Mouse (Mus musculus) cerebellum, adult 8-10 months (tissue): ENCODE results near the gene Cst13.
"Not testable (repeated sequence)": the region's sequence is repeated elsewhere in the genome, so short reads cannot be mapped to it uniquely, and the experiment has no call there.

Experiments
- DNase-seq: peaks from one replicate; pipeline ENCODE4 v3.0.0; 2022

The Cst13 gene

DNA sequence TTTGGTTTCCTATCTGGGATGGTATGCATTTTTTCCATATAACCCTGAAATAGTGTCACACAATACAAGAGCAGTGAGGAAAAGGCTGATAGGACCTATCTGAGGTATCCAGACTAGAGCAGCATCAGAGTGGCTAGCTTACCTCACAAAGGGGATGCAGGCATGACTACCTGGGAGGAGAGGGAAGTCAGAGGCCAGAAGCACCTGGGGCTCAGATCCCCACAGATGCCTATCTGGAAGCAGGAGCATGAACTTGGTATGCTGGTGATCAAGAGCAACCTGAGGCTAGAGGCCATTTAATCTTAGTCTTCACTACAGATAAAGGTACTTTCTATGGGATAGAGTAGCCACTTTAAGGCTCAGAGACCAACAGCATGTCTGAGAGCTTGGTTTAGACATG, at the start of gene Cst13:
Gene Cst13, plus strand, starts transcription at position 173 of the 400 bp plus-strand sequence.
- DNase-seq: no peak

DNA sequence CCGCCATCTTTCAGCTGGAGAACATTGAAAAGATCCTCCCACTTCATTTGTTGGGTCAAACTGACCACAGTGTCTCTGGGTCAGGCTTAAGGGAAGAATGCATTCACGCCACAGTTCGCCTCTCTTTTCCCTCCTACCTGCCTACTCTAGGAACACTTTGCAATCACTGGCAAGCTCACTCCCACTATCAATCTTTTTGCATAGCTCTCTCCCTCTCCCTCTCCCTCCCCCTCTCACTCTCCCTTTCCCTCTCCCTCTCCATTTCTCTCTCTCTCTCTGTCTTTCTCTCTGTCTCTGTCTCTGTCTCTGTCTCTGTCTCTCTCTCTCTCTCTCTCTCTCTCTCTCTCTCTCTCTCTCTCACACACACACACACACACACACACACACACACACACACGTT, 48.5 kb upstream of the Cst13 start, which contains the start of gene Cst11:
Gene Cst11, minus strand, starts transcription at position 101 of the 400 bp plus-strand sequence.
- not testable (repeated sequence) for DNase-seq

DNA sequence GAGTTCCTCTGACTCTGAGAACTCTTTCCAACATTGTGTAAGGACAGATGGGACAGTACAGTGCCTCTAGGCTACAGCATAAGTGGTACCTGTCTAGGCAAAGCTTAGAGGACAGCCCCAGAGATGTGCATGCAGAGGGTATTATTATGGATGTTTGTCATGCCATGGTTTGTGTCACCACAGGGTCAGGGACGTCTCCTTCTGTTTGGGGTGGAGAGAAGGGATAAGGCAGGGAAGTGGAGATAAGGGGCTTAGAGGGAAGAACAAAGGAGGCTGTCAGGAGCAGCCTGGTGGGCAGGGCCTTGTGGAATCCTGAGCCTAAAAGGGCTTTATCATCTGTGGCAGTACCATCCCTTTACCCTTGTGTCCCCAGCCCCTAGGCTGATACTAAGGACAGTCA, 38.2 kb upstream of the Cst13 start, which contains the start of gene 8030411F24Rik:
Gene 8030411F24Rik, plus strand, starts transcription at position 301 of the 400 bp plus-strand sequence.
- no peak for DNase-seq

DNA sequence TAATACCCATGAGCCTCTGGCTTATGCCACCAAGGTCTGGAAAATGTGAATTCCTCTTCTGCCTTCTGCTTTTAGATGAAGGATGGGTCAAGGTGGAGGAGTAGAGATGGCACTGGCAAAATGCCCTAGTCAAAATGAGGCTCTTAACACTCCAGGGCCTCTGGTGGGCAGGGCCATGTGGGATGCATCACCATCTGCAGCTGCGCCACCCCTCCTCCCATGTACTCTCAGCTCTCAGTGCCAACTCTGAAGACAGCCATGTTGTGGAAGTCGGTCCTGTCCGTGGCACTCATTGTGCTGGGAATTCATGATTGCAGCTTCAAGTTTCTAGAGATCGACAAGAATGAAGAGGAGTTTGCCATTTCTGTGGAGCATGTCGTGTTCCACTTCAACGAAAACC, 30.7 kb upstream of the Cst13 start, which contains the start of gene Cst12:
Gene Cst12, plus strand, starts transcription at position 220 of the 400 bp plus-strand sequence.
- no peak for DNase-seq

DNA sequence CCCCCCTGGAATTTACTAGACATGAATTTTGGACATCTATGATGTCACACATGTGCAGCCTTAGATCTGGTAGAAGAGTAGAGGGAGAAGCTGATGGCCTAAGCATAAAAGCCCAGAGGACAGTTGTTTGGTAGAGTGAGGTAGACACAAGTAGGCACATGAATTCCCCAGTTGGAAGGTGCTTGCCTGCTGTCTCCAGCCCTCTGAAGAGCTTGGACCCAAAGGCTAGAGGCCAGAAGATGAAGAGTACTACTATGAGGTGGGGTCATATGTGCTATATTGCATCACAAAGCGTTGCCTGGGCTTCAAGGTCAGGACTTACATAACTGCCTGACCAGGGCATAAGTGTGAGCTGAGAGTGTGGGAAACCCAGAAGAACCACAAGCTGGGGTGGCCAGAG, 21.4 kb upstream of the Cst13 start, which contains the start of gene Cst8:
Gene Cst8, plus strand, starts transcription at position 301 of the 400 bp plus-strand sequence.
- no peak for DNase-seq

DNA sequence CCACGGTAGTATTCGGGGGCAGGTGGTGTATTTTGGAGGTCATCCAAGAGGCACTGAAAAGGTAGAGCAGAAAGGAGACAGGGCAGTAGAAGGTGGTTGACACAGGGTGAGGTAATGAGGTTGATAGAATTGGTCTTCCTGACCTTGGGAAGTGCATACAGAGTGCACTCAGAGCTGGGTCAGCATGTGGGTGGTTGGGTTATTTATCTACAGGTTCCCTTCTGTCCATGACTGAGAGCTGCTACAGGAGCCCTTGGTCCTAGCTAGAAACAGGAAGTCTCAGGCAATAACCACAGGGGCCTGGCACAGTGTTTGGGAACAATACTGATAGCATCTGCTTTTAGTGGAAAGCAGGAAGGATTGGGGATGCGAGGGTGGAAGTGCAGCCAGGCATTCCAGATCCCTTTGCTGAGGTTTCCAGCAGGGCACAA, 18.4 kb upstream of the Cst13 start:
- DNase-seq: peak; percentile 71

DNA sequence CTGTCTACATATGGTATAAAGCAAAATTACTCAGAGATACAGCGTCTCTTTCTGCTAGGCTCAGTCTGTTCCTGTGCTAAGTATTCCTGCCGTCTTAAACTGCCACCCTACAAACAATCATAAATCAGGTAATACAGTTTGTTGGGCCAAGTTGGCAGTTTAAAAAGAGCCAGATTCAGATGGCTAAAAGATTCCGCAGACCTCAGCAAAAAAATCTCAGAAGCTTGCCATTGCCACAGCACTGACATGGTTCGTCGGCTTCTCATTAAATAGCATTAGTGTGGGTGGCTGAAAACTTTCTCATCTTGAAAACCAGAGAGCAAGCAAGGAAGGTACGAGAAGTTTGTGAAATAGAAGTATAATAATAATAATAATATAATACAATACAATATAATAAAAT, 13.2 kb upstream of the Cst13 start:
- no peak for DNase-seq

DNA sequence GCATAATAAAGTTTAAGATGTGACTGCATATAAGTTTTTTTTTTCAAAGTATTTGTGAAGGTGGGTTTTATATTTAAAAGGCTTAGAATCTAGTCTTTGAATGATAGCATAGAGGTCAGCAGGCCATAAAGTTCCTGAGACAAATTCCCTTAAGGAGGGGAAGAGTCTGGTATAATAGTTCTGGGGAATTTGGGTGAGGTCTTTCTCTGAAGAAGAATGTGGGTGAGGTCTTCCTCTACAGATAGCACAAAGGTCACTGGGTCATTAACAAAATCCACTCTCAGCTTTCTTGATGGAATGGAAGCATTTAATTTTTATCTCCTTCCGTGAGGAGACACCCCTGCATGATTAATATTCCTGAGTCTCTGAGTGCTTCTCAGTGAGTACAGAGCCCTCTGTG, 6.1 kb downstream of the Cst13 start:
- no peak for DNase-seq

DNA sequence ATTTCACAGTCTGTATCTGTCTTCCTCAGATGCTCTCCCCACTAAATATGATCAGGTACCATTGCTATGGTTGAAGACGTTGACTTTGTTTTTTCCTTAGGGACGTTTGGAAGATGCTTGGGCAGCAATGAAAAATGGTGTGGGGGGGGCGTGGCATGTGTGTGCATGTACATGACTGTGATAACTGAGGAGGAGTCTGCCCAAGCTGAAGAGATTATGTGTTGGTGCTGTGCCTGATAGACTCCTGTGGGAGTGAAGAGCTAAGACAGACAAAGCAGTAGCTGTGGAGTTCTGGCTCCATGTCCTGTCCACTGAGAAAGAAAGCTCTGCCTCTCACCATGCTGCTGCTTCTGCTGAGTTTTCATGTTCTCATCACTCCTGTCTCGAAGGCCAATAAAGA, 15.0 kb downstream of the Cst13 start, which contains the start of gene Cst9:
Gene Cst9, plus strand, starts transcription at position 236 of the 400 bp plus-strand sequence.
- no peak for DNase-seq

DNA sequence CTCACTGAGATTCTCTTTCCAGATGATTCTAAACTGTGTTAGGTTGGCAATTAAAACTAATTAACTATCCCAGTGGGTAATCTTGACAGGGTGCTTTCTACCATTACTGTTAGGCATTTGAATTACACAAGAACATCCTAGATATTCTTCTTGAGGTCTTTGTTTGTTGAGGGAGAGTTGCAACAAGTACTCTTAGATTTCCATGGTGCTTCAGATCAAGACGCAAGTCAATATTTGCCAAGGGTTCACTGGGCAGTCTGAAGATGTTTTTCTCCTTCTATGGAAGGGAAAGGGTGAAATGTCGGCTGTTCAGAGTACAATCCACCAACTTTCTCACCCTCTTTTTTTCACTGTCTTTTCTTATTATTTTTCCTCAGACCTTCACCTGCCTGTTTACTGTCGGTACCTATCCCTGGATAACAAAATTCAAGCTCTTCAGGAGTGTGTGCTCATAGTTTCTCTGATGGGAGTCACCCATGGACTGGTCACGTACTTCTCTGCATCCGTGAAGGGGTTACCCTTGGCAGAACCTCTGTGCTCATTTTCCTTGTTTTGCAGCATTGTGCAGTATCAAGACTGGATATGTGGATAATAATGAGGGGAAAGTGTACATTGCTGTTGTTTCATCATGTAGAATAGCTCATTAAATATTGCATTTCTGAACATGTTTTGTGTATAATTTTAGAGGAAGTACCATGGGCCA, 18.3 kb downstream of the Cst13 start:
- no peak for DNase-seq

DNA sequence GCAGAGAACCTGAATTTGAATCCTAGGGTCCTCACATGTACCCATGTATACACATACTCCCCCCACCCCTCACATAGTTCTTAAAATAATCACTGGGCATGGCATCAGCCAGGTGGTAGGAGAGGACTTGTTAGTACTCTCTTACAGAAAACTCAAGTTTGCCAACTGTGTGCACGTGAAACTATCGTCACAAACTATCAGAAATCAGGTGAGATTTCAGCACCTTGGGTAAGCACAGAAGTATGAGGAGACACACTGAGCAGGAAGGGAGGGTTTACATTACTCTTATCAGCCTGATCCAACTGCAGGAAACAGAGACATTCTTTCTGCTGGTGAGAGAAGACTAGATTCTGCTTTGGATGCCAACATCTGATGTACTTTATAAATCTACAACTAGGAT, 19.3 kb downstream of the Cst13 start:
- no peak for DNase-seq

DNA sequence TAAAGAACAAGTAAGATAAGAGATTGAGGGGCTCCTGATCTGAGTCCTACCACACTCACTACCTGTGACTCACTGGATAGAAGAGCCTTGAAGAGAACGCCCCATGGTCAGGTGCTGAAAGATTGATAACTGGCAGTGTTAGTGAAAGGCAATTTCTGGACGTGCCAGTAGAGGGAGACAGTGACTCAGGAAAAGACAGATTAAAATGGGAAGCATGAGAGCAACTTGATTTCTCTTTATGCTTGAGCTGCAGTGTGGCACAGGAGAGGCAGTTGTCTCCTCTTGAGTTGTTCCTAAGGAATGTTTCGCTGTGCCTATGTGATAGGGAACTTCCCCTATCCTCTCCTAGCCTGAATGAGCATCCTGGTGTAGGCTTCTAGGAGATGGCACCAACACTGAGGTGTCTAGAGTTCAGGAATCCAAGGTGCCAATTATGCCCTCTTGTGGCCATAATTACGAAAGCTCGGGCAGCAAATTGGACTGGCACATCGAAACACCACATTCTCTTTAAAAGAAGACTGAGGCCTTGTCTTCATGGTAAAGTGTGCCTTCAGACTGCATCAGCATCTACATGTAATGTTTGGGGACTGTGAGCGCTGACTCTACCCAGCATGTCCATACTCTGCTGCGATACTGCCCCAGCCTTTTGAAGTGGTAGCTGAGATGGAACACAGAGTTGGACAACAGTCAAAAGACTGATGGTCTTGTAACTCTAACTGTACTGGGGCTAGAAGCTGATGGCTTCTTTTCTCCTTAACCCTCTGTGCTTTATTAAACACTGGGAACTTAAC, 31.4 kb downstream of the Cst13 start:
- peak; percentile 76 for DNase-seq

DNA sequence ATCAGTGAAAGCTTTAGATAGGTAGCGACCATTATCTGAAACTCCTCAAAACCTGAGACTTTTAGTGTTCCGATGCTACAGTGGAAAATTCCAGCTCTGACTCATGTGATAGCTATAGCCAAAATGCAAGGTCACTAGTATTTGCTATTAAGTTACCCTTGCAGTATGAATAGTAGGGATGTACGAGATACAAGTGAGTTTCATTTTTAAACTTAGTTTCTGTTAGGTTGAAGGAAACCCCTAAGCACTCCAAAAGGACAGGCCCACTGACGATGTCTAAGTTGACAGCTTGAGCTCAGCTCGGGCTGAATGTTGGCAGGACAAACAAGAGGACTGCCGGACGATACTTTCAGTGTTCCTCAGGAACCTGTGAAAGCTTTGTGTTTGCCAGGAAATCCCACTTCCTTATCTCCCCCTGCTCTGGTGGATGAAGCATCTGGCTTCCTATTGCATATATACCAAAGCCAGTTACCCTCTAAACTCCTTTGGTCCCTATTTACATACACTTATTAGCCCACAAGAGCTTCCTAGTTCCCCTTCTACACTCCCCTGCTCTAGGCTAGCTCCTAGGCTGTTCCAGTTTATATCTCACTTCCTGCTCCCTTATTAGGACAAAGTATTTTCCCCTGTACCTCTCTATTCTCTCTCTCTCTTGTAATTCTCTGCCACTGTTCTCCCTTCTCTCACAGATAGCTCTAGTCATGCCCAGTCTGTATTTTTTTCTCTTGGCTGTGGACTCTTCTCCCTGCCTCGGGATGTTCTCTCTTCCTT, 36.9 kb downstream of the Cst13 start:
- no peak for DNase-seq

DNA sequence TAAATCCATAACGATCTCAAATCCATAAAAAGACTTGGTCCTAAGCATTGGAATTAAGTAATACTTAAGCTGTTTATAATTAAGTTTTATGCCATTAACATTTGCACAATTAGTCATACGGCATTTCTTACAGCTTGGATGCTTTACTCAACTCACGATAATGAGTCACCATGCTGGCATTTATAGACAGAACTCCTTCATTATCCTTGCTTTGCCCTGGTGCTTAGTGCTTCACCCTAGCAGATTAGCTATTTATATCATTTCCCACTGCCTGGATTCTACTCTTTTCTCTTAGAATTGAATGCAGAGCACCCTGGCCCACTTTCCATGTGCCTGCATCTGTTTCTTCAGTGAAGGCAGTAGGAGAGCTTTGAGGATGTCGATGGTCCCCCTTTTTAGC, 37.6 kb downstream of the Cst13 start:
- no peak for DNase-seq

DNA sequence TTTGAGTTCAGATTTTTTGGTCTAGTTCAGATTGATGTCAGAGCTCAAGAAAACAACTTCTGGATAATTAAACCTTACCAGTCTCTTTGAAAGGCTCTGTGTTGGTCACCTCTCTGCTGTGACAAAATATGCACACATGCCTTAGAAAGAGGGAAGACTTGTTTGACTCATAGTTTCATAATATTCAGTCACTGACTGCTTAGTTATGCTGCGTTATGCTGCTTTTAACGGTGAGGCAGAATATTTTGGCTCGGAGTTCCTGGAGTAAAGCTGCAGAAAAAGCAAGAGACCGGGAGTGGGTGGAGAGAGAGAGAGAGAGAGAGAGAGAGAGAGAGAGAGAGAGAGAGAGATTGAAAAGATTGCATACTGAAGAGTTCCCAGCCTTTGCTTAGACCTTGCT, 41.1 kb downstream of the Cst13 start:
- no peak for DNase-seq

DNA sequence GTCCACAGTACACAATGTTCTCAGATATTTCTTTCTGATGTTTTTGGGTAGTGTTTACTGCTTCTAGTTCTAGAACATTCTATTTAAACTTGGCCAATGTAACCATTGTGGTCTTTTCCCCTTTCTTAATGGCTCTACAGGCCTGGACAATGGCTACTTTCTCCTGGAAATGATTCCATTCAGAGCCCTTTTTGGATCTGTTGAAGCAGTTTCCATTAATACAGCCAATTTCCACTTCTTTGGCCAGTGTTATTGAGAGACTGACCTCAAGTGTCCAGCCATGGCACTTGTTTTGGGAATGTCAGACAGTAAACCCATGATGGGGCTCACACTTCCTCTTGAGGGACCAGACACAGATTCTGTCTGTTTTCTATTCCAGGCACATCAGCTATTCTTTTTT, 41.8 kb downstream of the Cst13 start:
- DNase-seq: no peak

DNA sequence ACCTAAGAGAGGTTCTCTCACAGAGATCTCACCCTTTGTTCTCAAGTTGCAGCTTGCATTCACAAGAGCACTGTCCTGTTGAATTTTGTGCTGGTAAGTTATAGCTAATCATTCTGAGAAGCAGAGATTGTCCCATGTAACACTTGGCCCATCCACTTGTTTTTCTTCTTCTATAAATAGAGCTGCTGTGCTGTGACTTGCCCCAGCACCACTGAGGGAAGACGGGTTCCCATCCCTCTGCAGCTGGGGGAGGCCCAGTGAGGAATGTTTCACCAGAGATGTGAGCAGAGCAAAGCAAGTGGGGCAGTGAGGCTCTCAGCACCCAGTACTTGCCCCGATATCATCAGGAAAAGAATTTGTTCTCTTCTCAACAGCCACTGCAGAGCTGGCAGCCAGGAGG, 45.1 kb downstream of the Cst13 start, which contains the start of gene 9230104L09Rik:
Gene 9230104L09Rik, minus strand, starts transcription at position 73 of the 400 bp plus-strand sequence.
- no peak for DNase-seq

DNA sequence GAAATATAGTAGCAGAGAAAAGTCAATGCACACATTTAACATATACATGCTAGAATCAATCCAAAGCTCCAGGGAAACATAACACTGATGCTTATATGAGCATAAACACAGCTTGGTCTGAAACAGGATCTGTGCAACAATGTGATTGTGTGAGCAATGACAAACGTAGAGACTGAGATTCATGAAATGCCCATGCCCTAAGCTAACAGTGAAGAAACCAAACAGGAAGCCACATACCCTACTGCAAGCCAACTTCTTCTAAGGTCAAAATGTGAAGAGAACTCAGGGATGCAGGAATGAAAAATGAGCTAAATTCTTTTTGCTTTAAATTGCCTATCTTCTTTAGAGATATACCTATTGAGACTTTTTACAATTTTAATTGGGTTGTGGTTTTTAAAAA, 49.1 kb downstream of the Cst13 start:
- DNase-seq: no peak

DNA sequence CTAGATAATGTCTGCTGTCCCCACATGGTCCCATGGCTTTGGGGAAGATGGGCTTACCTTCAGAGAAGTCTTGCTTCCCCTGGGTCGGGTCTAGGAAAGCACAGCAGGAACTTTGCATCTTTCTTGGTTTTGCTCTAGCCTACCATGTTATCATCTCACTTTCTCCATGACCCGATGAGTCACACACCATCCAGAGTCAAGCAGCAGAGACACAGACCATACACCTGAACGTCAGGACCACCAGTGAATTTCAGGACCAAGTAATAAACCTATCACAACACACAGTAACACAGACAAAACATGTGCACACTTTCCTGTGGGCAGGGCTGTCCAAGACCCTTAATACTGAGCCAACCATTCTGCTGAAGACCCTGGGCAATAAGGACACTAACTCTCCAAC, 50.6 kb downstream of the Cst13 start:
- no peak for DNase-seq

DNA sequence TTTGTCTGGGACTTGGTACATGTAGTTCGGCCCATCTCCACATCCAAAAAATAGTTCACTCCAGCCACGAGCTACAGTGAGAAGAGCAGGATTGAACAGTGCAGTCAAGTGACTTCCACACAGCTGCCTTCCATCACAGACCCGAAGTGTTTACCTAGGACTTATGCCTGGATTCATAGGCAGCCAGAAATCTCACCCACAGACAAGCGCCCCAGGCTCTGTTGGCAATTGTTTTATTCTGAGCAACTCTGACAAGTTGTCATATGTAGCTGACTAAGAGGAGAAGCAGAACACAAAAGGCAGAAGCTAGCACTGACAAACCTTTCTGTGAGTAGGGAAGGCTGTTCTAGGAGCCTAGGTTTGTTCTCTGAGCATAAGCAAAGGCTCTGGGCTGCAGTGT, 53.0 kb downstream of the Cst13 start:
- no peak for DNase-seq

DNA sequence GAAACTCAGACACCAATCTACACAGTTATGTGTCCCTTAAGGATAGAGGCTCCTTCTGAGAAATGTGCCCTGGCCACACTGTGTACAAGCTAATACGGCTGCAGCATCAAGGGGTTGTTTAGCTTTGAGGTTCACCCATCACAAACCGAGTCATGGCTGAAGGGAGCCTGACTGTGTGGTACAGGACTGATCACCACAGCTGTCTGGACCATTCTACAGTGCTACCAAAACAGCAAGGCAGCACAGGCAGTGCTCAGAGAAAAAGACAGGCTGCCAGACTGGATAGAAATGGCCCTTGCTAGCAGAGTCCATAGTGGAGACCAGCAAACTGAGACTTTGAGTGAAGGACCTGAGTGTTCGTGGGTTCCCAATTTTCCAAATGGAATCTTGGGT, 54.3 kb downstream of the Cst13 start:
- no peak for DNase-seq

DNA sequence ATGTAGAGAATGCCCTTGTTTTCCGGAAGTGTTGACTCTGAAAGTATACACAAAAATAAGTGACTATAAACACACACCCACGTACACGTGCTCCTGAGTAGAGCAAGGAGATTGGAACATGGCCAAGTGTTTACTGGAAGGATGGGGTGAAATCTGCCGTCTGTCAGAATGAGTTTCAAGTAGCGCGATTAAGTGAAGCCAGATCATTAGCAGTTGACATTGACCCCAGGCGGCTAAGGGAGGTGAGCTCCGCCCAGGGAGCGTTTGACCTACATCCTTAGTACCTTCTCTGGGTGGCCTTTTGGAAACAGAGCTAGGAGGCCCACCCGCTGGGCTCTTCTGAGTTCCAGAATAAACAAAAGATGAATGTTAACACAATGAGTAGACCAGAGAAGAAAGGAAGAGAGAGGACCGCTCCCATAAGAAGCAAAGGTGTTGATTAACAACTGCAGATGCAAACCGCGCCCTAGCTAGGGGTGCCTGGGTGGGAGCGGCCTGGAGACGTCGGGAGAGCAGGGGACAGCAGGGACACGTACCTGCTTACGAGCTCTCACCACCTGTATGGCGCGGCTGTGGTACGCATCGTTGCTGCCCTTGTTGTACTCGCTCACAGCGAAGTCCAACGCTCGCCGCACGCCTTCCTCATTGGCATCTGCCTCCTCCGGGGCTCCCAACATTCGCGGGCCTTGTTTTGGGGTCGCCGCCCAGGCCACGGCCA, 54.9 kb downstream of the Cst13 start:
- peak; percentile 21 for DNase-seq
